In genomic region chr6:30175918-30176421, GRCm38 (mm10) we compare ENCODE assay signal across 8 mouse cellular contexts.
A peak's percentile ranks its signal among the peaks of the same experiment; 100 is the strongest.
DNase-seq lines count a peak whose midpoint lies in the region; ATAC-seq and TF ChIP-seq lines count a peak whose summit lies in the region.

No protein-coding gene starts in this region.

- no peak for TF ChIP-seq CTCF in bone marrow macrophage, adult 2 months (IDR thresholded peaks at IDR 0.05; ENCODE audit: low read depth, low read length)
- TF ChIP-seq CTCF in left cerebral cortex, adult 2 months (IDR thresholded peaks at IDR 0.05) = no peak

- peaks cover 95% of the 10 kb centered on the region for H3K27me3 ChIP-seq in kidney, embryonic 14.5 days (ENCODE audit: control insufficient read depth, insufficient read depth, low read length)
- H3K27me3 ChIP-seq in hindbrain, embryonic 11.5 days (ENCODE audit: control insufficient read depth, insufficient read depth, low read length) = peaks cover 97% of the 10 kb centered on the region
- peaks cover 97% of the 10 kb centered on the region for H3K27me3 ChIP-seq in midbrain, embryonic 13.5 days

- DNase-seq in kidney, postnatal 14 days = no peak
- peak; percentile 64 for DNase-seq in hindbrain, embryonic 11.5 days (ENCODE audit: low spot score)
- no peak for DNase-seq in right cerebral cortex, adult 18-20 months
- no peak for DNase-seq in MN1 (ENCODE audit: low spot score)
- no peak for DNase-seq in left cerebral cortex, adult 2 months (ENCODE audit: extremely low spot score in 1 of 2, low spot score in 2 of 2)

- peak overlapping the region; percentile 48 for H3K4me3 ChIP-seq in kidney, embryonic 14.5 days (ENCODE audit: low read length)
- peak overlapping the region; percentile 32 for H3K4me3 ChIP-seq in bone marrow macrophage, adult 2 months (ENCODE audit: insufficient read depth, low read length)
- peak overlapping the region; percentile 17; the same call in 1 of the 2 replicates for H3K4me3 ChIP-seq in hindbrain, embryonic 11.5 days (ENCODE audit: low read depth, low read length)
- peak overlapping the region; percentile 28 for H3K4me3 ChIP-seq in midbrain, embryonic 13.5 days (replicated peaks)
- H3K4me3 ChIP-seq in left cerebral cortex, adult 2 months = no peak overlapping the region

- H3K4me2 ChIP-seq in kidney, embryonic 14.5 days (replicated peaks; ENCODE audit: low read depth, low read length) = peak overlapping the region; percentile 56
- H3K4me2 ChIP-seq in hindbrain, embryonic 11.5 days (replicated peaks; ENCODE audit: low read depth, low read length) = peak overlapping the region; percentile 29
- peak overlapping the region; percentile 44 for H3K4me2 ChIP-seq in midbrain, embryonic 13.5 days (replicated peaks)

- no peak overlapping the region for H3K27ac ChIP-seq in kidney, embryonic 14.5 days (ENCODE audit: low read depth, low read length)
- H3K27ac ChIP-seq in bone marrow macrophage, adult 2 months (ENCODE audit: insufficient read depth, low read depth, low read length) = no peak overlapping the region
- H3K27ac ChIP-seq in hindbrain, embryonic 11.5 days (ENCODE audit: low read depth, low read length) = no peak overlapping the region
- no peak overlapping the region for H3K27ac ChIP-seq in midbrain, embryonic 13.5 days
- H3K27ac ChIP-seq in left cerebral cortex, adult 2 months = no peak overlapping the region

- no peak for ATAC-seq in kidney, embryonic 14.5 days (ENCODE audit: low FRiP score, low TSS enrichment)
- peak; percentile 14; the same call in 1 of the 2 replicates for ATAC-seq in hindbrain, embryonic 11.5 days (ENCODE audit: low FRiP score)
- ATAC-seq in midbrain, embryonic 13.5 days = no peak

- no peaks in the 10 kb centered on the region for H3K36me3 ChIP-seq in kidney, embryonic 14.5 days (ENCODE audit: control insufficient read depth, insufficient read depth, low read length)
- H3K36me3 ChIP-seq in hindbrain, embryonic 11.5 days (ENCODE audit: control insufficient read depth, insufficient read depth, low read length) = no peaks in the 10 kb centered on the region
- H3K36me3 ChIP-seq in midbrain, embryonic 13.5 days = no peaks in the 10 kb centered on the region

- H3K9ac ChIP-seq in kidney, embryonic 14.5 days (ENCODE audit: low read depth, low read length) = no peak overlapping the region
- no peak overlapping the region for H3K9ac ChIP-seq in hindbrain, embryonic 11.5 days (ENCODE audit: low read depth, low read length)
- no peak overlapping the region for H3K9ac ChIP-seq in midbrain, embryonic 13.5 days (replicated peaks)

- peaks cover 37% of the 10 kb centered on the region for H3K4me1 ChIP-seq in kidney, embryonic 14.5 days (ENCODE audit: control insufficient read depth, insufficient read depth, low read length)
- H3K4me1 ChIP-seq in bone marrow macrophage, adult 2 months (ENCODE audit: control insufficient read depth, insufficient read depth, low read length) = 0 out of 2 replicates have a peak, but pooled peaks cover 8% of the 10 kb centered on the region
- H3K4me1 ChIP-seq in hindbrain, embryonic 11.5 days (replicated peaks; ENCODE audit: control insufficient read depth, insufficient read depth, low read length) = peaks cover 19% of the 10 kb centered on the region
- H3K4me1 ChIP-seq in midbrain, embryonic 13.5 days (replicated peaks) = peaks cover 54% of the 10 kb centered on the region

- intact Hi-C loops in left cerebral cortex, adult 2 months (cut with DNase I) = no loop called here

- H3K9me3 ChIP-seq in kidney, embryonic 14.5 days (ENCODE audit: control insufficient read depth, low read length) = no peaks in the 10 kb centered on the region
- H3K9me3 ChIP-seq in hindbrain, embryonic 11.5 days (ENCODE audit: control insufficient read depth, low read length) = no peaks in the 10 kb centered on the region
- no peaks in the 10 kb centered on the region for H3K9me3 ChIP-seq in midbrain, embryonic 13.5 days

- no peak for TF ChIP-seq POLR2A in bone marrow macrophage, adult 2 months (IDR thresholded peaks at IDR 0.05; ENCODE audit: borderline replicate concordance, low read depth, low read length)

- 1% methylated on average over 28 of the region's 28 CpGs for WGBS in kidney, embryonic 14.5 days
- WGBS in hindbrain, embryonic 11.5 days = 1% methylated on average over 28 of the region's 28 CpGs
- WGBS in midbrain, embryonic 13.5 days = under 1% methylated on average over 28 of the region's 28 CpGs
